Mouse (Mus musculus) left cerebral cortex, postnatal 4 days (tissue): ENCODE results near the gene Ccdc138. TPM values are rescaled to one million over a fixed set of nuclear protein-coding genes. Genes with fewer than 3 reads are reported as not detected.

ENCODE experiments used
- DNase-seq: peaks from one replicate; pipeline ENCODE4 v3.0.0-alpha.2; 2022
- intact Hi-C: fragments of 180-260 bp; cut with DNase I; formaldehyde crosslinking; loops from one replicate; pipeline ENCODE4 v1.15.1; 2025
- total RNA-seq, 2 experiments: library from RNA; stranded (reverse); gene quantifications; 2 replicates each; pipeline ENCODE4 v1.2.3; 2021

The Ccdc138 gene
- total RNA-seq, 2 experiments from 2014 or later, result 7.5 to 8.0 TPM

DNA sequence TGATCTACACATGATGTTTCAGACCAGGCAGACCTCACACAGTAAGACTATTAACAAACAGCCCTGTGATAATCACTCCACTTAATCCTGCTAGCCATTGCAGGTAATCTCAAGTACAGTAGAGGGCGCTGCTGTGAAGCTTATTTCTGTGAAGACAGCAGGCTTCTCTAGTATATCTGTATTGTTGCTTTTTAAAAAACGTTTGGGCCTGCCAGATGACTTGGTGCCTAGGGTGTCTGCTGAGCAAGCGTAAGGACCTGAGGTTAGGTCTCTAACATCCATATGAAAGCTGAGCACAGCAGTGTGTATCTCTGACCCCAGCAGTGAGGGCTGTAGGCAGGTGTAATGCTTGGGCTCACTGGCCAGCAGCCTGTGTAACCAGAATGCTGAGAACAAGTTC is 62.2 kb downstream of the Ccdc138 start:
- intact Hi-C loops, result no loop called here
- DNase-seq, result peak; percentile 41

DNA sequence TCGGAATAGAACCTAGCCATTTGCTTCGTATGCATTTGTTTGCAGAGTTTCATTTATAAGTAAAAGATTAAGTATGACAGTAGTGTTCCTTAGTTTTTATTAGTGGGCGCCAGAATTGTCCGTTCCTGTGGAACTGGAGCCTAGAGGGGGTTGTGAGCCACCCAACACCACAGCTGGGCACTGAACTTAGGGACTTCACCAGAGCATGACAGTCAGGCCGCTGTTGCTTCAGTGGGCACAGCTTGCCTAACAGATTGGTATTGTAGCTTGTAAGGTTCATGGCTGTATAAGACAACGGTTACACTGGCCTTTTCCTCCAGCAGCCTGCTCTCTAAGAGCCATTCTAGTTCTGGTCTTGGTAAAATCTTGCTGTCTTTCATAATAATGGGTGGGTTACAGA is 62.8 kb downstream of the Ccdc138 start:
- intact Hi-C loops, result no loop called here
- DNase-seq, result no peak

GRCm38 (mm10) chr10:58585427-58586223 is 87.9 kb downstream of the Ccdc138 start:
- intact Hi-C loops, result no loop called here

DNA sequence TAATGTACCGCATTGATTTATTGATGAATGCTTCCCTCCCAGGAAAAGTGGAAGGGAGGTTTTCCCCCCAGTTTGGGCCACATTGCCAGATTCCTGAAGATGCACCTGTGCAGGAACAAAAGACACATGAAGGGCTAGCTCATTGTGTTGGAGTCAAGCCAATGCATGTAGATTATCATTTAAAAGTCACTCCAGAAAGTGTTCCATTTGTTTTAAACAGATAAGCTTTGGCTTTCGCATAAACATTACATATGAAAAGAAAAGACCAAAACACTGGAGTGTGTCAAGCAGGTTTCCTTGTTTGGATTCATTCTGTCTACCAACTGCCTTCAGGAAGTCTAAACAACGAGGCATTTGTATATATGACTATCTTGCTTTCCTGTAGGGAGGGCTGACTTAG is 96.7 kb downstream of the Ccdc138 start:
- DNase-seq, result no peak
- intact Hi-C loops, result no loop called here

More at GRCm38 (mm10) chr10:58585427-58586223, 87.9 kb downstream of the Ccdc138 start:
- no peak for DNase-seq

DNA sequence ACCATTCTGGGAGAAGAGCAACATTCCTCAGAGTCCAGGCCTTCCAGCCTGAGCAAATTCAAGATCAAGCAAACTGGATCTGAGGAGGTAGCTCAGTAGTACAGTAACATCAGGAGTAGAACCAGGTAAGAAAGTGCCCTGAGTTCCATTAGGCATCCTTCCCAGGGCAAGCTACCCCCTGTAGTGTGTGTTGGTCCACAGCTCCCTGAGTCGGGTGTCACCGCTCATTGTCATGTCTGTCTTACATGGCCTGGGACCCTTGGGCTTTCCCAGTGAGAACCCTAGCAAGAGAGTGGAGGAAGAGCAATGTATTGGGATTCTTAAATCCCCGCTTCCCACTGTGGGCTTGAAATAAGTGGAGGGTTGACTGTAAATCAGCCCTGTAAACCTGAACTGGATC is 97.4 kb downstream of the Ccdc138 start:
- no peak for DNase-seq
- intact Hi-C loops, result no loop called here

DNA sequence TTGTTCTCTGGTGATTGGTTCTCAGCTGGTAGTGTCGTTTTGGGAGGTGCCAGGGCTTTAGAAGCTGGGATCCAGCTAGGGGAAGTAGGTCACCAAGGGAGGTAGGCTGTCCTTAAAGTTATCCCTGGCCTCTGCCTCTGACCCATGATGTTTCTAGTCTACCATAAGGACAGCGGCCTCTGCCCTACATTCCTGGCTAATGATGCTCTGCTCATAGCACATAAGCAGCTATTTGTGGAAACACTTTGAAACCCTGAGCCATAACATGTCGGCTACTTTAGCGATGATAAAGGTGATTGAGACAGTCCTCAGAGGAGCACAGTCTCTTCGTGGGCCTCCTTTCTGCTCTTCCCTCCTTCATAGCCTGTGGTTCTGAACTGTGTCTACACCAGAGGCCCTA is 98.1 kb downstream of the Ccdc138 start:
- intact Hi-C loops, result no loop called here

DNA sequence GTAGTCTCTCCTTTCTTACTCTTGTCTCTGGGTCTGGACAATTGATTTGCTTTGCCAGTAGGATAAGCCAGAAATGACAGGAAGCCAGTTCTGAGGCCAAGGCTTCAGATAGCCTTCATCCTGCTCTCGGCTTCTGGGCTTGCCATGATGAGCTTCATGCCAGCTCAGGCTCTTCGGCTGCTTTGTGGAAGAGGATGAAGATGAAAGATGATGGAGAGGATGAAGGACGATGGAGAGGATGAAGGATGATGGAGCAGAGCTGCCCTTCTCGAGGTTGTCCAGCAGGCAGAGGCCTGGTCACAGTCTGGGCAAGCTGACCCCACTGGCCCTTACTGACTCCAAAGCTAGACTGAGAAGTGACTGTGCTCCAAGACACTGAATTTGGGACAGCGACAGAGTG is 102.4 kb downstream of the Ccdc138 start:
- intact Hi-C loops, result no loop called here
- no peak for DNase-seq

More for the DNA sequence above, 98.1 kb downstream of the Ccdc138 start:
- DNase-seq, result no peak

GRCm38 (mm10) chr10:58600983-58601382 is 103.2 kb downstream of the Ccdc138 start:
- DNase-seq, result no peak
- intact Hi-C loops, result no loop called here

GRCm38 (mm10) chr10:58601431-58601901 is 103.7 kb downstream of the Ccdc138 start:
- intact Hi-C loops, result no loop called here
- DNase-seq, result peak; percentile 68

GRCm38 (mm10) chr10:58601946-58602345 is 104.2 kb downstream of the Ccdc138 start:
- intact Hi-C loops, result no loop called here
- DNase-seq, result no peak

- intact Hi-C loops, result no loop called here
- DNase-seq, result peak; percentile 82
Observed at GRCm38 (mm10) chr10:58604779-58605178, 107.0 kb downstream of the Ccdc138 start.

DNA sequence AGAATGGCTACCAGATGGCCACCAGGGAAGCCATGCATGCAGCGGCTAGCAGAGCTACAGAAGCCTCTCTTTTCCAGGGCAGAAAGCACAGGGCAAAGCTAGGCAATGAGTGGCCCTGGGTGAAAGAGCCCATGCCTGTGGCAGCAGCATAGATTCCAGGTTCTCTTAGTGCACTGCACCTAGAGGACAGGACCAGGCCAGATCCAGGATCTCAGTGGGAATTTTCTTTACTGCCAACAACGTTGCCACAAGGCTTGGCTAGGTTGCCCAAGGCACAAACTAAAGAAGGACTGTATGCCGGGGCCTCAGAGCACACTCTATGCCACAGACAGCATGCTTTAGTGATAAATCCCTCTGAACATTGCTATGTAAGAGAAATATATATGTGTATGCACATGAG is 108.6 kb downstream of the Ccdc138 start:
- no peak for DNase-seq
- intact Hi-C loops, result no loop called here

DNA sequence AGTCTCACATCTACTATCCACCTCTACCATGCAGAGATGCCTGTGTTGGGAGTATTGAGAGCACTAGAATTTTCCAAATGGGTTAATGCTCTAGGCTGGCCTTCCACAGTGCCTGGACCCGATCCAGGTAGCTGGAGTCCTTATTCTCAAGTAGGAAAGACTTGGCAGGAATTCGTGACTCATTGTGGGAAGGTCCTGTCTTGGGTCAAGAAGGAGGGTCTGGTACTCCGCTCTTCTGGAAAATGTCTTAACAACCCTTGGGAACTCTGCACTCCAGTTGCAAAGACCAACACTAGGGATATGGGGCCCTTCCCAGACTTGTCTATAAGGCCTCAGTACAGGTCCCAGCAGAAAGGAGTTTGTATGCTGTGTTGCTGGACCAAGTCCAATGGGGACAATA is 111.1 kb downstream of the Ccdc138 start:
- intact Hi-C loops, result no loop called here
- no peak for DNase-seq

DNA sequence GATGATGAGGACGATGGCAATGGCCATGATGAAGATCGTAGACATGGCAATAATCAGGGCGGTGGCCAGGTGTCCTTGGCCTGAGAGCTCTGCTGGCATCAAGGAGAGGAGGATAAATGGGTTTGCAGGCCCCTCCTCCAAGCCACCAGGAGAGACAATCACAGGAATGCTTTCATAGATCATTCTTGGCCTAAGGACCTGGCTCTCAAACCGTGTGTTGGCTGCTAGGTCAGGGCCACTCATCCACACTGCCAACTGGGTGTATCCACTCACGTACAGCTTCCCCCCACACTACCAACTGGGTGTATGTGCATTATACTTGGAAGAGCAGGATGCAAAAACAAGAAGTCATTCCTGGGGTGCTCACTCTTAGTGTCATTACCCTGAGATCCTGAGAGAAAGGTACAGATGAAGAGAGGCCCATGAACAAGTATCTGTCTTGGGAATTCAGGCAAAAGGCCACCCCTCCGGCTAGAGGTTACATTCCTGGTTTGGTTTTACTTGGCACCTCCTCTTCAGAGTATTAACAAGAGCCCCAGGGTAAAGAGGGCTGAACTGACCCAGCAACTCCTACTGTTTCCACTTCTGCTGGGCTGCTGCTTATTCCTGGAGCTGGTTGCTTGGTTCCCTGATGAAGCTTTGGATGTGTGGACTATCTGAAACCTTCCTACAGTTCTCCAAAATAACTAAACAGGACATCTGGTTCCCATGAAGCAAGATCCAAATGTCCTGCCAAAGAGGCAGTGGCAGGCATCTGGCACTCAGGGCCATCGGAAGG is 112.9 kb downstream of the Ccdc138 start:
- intact Hi-C loops, result no loop called here
- DNase-seq, result no peak

DNA sequence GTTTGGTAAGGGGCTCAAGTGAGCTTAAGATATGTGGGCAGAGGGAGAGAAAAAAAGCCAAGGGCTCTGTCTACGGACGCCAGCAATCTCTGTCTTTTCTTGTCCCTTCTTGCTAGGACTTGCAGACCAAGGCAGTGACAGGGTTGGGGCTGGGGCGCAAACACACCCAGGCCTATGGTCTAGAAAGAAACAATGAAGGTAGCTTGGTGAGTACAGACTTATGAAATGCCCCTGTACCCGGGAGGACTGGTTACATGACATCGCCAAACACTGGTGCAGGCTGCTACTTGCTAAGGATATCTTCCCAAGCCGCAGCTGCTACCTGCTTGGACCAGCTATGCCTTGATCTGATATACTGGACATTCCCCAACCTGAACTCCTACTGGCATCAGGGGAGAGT is 116.9 kb downstream of the Ccdc138 start:
- DNase-seq, result no peak
- intact Hi-C loops, result no loop called here

DNA sequence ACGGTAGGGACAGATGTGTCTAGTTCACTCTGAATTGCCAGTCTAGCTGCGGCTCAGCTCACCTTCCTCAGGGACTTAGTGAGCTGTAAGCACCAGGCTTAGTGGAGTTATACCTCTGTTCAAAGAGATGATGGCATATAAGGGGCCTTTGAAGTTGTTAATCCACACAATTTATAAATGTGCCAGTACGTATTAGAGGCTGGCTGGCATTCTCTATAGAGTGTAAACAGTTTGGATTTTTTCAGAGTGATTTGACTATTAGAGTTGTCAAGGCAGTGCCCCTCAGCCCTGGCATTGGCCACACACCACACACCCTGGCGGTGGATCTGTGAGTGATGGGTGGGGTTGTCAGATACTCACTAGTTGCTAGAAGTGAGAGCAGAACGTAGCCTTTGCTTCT is 118.8 kb downstream of the Ccdc138 start:
- DNase-seq, result no peak
- intact Hi-C loops, result no loop called here

GRCm38 (mm10) chr10:58618501-58619216 is 120.9 kb downstream of the Ccdc138 start:
- peak; percentile 83 for DNase-seq
- intact Hi-C loops, result no loop called here

DNA sequence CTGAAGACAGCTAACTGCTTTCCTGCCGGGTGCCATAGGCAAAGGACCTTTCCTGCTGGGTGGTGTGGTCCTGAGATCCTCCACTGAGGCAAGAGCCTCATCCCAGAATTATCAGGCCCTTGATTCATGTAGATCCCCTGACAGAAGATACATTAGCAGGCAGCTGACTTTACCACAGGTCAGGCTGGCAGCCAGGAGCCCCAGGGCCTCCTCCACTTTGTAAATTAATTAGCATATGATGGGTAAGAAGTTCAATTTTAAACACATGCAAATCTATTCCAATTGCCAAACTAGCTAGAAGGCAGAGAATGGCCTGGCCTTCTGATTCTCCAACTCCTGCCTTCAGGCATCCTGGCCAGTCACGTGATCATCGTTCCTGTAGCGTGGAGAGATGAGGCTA is 121.5 kb downstream of the Ccdc138 start:
- intact Hi-C loops, result no loop called here
- DNase-seq, result peak; percentile 49

DNA sequence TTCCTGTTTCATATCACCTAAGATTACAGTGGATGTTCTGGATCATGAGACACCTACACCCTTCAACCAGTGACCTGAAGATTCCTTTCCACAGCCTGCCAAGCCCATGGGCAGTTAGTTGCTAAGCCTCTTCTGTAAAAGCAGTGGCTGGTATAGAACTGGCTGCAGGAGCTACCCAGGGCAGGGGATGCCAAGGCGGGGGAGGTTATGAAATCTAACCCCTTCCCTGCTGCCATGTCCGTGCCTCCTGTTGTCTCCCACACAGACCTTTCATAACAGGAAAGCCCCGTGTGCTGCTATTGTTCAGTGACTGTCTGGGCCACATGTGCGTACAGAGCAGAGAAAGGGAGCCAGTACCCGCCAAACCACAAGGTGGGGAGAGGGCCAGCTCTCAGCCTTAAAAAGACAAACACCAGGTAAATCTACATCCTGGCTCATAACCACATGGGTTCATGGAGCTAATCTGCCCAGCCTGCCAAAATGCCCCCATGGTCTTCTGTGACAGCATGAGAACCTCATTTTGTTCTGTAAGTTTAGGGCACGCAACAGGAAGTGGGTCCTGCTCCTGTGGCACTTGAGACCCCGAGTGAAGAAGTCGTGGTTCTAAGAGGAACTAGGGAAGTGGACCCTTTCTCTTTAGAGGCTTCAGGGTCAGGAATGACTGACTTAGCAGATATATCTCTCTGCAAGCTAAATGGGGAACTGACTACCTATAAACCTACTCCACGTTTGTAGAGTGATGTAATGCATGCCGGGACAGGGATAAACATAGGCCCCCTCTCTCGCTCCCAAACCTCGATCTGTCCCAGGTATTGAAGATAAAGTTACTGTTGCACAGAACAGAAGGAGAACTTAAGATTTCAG is 127.3 kb downstream of the Ccdc138 start:
- intact Hi-C loops, result no loop called here
- DNase-seq, result no peak
